Mouse (Mus musculus) lung, postnatal 36 days (tissue): ENCODE results near the gene Trmt112.

Experiments used
- DNase-seq: peaks from one replicate; pipeline ENCODE4 v3.0.0; 2022; ENCODE audit warnings: mixed read lengths

Gene Trmt112

GRCm38 (mm10) chr19:6951381-6951968 is 42.0 kb downstream of the Trmt112 start:
- peak; percentile 98 for DNase-seq

DNA sequence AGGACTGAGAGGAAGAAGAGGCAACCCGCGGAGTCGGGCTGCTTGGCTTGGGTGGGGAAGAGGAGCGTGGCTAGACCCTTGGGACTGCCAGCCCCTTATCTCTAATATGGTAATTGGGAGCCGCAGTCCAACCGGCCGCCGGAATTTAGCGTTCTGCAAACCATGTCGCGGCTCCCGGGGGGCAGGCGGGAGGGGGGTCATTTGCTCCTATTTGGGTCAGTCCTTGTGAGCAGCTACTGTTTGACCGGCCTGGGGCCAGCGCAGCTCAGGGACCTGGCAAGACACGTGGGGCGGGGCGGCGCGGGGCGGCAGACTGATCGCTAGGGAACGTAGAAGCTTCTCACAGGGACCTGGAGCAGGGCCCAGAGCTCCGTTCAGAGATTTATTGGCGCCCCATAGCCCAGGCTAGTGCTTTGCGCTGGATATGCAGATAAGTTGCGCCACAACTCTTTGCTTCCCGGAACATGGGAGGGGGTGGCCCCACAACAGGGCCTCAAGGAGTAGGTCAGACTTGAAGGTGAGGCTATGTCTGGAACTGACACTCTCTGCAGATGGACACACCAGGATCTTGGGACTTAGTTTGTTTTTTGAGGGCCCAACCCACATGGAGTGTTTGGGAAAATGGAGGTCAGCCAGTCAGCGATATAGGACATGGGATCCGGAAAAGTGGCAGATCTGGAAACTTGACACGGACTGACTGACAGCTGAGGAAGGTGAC is 42.7 kb downstream of the Trmt112 start:
- DNase-seq, result peak; percentile 84

DNA sequence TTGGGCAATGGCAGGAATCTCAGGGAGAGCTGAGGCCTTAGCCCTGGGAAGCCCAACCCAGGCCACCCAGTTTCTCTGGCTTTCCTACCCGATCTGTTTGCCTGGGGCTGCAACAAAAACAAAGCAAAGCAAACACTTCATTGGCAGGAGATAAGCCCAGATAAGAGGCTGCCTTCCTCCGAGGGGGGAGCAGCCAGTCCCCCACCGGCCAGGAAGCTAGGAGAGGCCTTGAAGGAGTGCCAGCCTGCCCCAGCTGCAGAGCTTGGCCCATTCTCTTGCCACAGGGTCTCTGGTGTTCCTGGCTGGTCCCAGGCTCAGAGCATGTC is 43.2 kb downstream of the Trmt112 start:
- DNase-seq, result peak; percentile 91

DNA sequence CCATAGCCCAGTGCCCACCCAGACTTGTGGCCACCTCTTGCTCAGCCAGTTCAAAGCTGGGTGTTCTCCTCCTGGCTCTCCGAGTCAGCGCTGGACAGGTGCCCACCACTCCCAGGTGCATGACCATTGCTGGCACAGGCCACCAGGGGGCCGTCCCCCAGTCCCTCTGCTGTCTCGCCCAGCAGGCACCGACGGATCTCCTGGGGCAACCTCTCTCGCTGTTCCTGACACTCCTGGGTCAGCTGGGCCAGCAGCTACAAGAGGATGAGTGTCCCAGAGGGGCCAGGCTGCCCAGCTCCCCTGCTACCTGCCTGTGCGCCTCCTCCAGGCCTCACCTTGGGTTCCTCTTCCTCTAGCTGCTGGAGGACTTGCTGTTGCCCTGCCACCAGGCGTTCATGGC is 44.5 kb downstream of the Trmt112 start:
- DNase-seq, result peak; percentile 77

- DNase-seq, result no peak
Observed at GRCm38 (mm10) chr19:6955424-6955823, 45.9 kb downstream of the Trmt112 start.

GRCm38 (mm10) chr19:6956461-6956860 is 47.0 kb downstream of the Trmt112 start:
- no peak for DNase-seq
